Mouse (Mus musculus) bone marrow macrophage, adult 2 months (primary cell): ENCODE results near the gene Anp32e.

Experiments
- CTCF ChIP-seq: IDR thresholded peaks from 2 replicates; pipeline ENCODE4 v1.5.1; 2012; ENCODE audit warnings: low read depth, mild to moderate bottlenecking, low read length, moderate library complexity
- POLR2A ChIP-seq: IDR thresholded peaks from 2 replicates; pipeline ENCODE4 v1.6.1; 2012; ENCODE audit warnings: mild to moderate bottlenecking, low read depth, low read length, borderline replicate concordance

DNA sequence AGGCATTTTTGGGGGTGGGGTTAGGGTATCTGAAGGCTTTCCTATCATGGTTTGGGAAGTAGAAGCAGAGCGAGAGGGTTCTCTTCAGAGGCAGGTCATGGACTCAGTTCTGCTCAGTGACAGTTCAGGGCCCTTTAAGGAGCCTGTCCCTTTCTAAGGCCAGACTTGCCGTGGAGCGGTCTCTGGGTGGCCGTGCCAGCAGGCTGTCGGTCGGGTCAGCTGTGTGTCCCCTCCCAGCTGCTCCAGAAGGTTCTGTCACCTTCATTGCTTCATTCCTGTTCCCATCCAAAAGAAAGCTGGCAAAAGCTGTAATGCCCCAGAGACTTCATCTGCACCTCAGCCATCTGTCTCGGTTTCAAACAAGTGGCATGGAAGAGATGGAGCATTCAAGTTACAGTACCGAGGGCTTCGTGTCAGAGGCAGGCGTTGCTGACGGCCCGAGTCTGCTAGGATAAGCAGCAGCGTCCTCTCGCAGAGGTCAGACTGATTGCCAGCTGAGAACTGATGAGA is 16.7 kb downstream of the Anp32e start:
- no peak for TF ChIP-seq CTCF
- no peak for TF ChIP-seq POLR2A
